Mouse (Mus musculus): ENCODE measurements around the gene Sh3gl2.

- TF ChIP-seq CTCF (IDR thresholded peaks at IDR 0.05; ENCODE audit: low read depth) (no peak), EP300 (IDR thresholded peaks at IDR 0.05; ENCODE audit: low read depth) (no peak)
Observed at GRCm38 (mm10) chr4:85398765-85399164, 193.8 kb downstream of the Sh3gl2 start.

All from liver, embryonic 14.5 days (tissue).